Mouse (Mus musculus) adrenal gland, postnatal 36 days (tissue): Measurements from ENCODE around the gene Vmn2r50. TPM values are rescaled to one million over a fixed set of nuclear protein-coding genes. Genes with fewer than 3 reads are reported as not detected.
"Not testable (repeated sequence)": the region's sequence is repeated elsewhere in the genome, so short reads cannot be mapped to it uniquely, and the experiment has no call there.

Experiments
- DNase-seq, 2 experiments: peaks; one replicate each; pipeline ENCODE4 v3.0.0; 2021; ENCODE audit warnings: mixed read lengths in 1 of 2
- long read RNA-seq, 2 experiments: library from polyadenylated mRNA; stranded (forward); transcript quantifications; one replicate each; pipeline ENCODE4 v2.0.0; 2021; ENCODE audit warnings: borderline sequencing depth in 2 of 2
- total RNA-seq, 2 experiments: library from RNA; stranded (reverse); gene quantifications; 2 replicates each; pipeline ENCODE4 v1.2.3; 2021

Gene Vmn2r50
- total RNA-seq: not detected
- long read RNA-seq, experiment 1: 0 reads
- long read RNA-seq, experiment 2: 0 reads

GRCm38 (mm10) chr7:10053196-10053595, at the start of gene Vmn2r50:
Gene Vmn2r50, minus strand, starts transcription at chr7:10053296.
- DNase-seq: not testable (repeated sequence)

GRCm38 (mm10) chr7:9992157-9992556, 60.9 kb downstream of the Vmn2r50 start, which contains the start of gene Vmn2r49:
Gene Vmn2r49, minus strand, starts transcription at chr7:9992257.
- DNase-seq: not testable (repeated sequence)

Other genes with a start within 250 kb of the Vmn2r50 start
- gene Vmn2r47, start 212.0 kb downstream of the Vmn2r50 start, total RNA-seq: not detected
- not detected for gene Vmn2r48, start 99.7 kb downstream of the Vmn2r50 start, total RNA-seq
- gene Vmn2r49, start 61.0 kb downstream of the Vmn2r50 start, total RNA-seq: not detected
- gene Vmn2r51, start 52.4 kb upstream of the Vmn2r50 start, total RNA-seq: not detected
- not detected for gene Vmn2r52, start 123.3 kb upstream of the Vmn2r50 start, total RNA-seq
- not detected for gene Vmn1r66, start 224.7 kb upstream of the Vmn2r50 start, total RNA-seq